16 mouse cellular contexts compared by ENCODE assay signal in the genomic region with DNA sequence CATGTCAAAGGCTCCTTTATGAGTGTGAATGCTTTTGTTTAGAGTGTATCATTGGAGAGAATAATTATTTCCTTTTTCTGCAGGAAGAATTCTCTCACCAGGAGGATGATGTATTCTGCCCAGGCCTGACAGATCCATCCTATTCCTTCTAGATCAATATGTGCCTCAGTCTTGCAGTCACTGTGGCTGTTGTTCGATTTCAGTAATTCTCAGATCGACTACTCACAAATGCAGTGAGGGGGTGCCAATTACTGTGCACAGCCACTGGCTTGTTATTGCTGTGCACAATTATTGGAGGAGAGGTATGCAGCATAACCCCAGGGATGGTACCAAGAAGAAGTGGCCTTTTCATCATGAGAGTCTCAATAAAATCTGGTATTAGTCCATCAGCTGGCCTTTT.
DNase-seq lines count a peak whose midpoint lies in the region; ATAC-seq lines count a peak whose summit lies in the region.
"Had no signal": no experiment of that assay in that cellular context is flagged by ENCODE, and none has a peak within 500 bp of the region (broad histone marks: within the 10 kb centered on the region; RNA-seq: fewer than 3 reads in every experiment).

No protein-coding gene starts in this region.

- no peaks in the 10 kb centered on the region for H3K27me3 ChIP-seq in neural tube, embryonic 12.5 days (replicated peaks)
- no peaks in the 10 kb centered on the region for H3K27me3 ChIP-seq in forebrain, embryonic 16.5 days (replicated peaks; ENCODE audit: control insufficient read depth, insufficient read depth, low read length)
- no peaks in the 10 kb centered on the region for H3K27me3 ChIP-seq in limb, embryonic 15.5 days

- H3K9ac ChIP-seq in neural tube, embryonic 12.5 days: no peak overlapping the region
- no peak overlapping the region for H3K9ac ChIP-seq in forebrain, embryonic 16.5 days (replicated peaks; ENCODE audit: low read depth, low read length)
- no peak overlapping the region for H3K9ac ChIP-seq in limb, embryonic 15.5 days

- H3K27ac ChIP-seq in neural tube, embryonic 12.5 days: 0 out of 2 replicates have a peak overlapping the region, but pooled peaks have one; percentile 32
- peak overlapping the region; percentile 61 for H3K27ac ChIP-seq in forebrain, embryonic 16.5 days (ENCODE audit: low read length)
- peak overlapping the region; percentile 62 for H3K27ac ChIP-seq in limb, embryonic 15.5 days
- H3K27ac ChIP-seq: layer of hippocampus, adult 2 months had no signal

- no peak for ATAC-seq in neural tube, embryonic 12.5 days (ENCODE audit: low FRiP score, low read depth)
- peak; percentile 58; the same call in 1 of the 2 replicates for ATAC-seq in forebrain, embryonic 16.5 days
- no peak for ATAC-seq in limb, embryonic 15.5 days (ENCODE audit: insufficient number of reproducible peaks, low FRiP score, low TSS enrichment, low read depth)
- ATAC-seq: activated CD4-positive, CD25-positive, alpha-beta regulatory T cell, adult 4 months; intestine, embryonic 16.5 days; lung, postnatal 0 days had no signal

- H3K4me2 ChIP-seq in neural tube, embryonic 12.5 days (replicated peaks): no peak overlapping the region
- H3K4me2 ChIP-seq in forebrain, embryonic 16.5 days (ENCODE audit: low read length): no peak overlapping the region
- no peak overlapping the region for H3K4me2 ChIP-seq in limb, embryonic 15.5 days

- H3K4me1 ChIP-seq in neural tube, embryonic 12.5 days: no peaks in the 10 kb centered on the region
- H3K4me1 ChIP-seq in forebrain, embryonic 16.5 days (replicated peaks; ENCODE audit: control insufficient read depth, insufficient read depth, low read length): peaks cover 4% of the 10 kb centered on the region
- peaks cover 6% of the 10 kb centered on the region; the same call in 1 of the 2 replicates for H3K4me1 ChIP-seq in limb, embryonic 15.5 days

- H3K9me3 ChIP-seq in neural tube, embryonic 12.5 days: no peaks in the 10 kb centered on the region
- H3K9me3 ChIP-seq in forebrain, embryonic 16.5 days (ENCODE audit: control insufficient read depth, low read length): no peaks in the 10 kb centered on the region
- no peaks in the 10 kb centered on the region for H3K9me3 ChIP-seq in limb, embryonic 15.5 days

- 70% methylated on average over 2 of the region's 2 CpGs for WGBS in neural tube, embryonic 12.5 days
- 20% methylated on average over 2 of the region's 2 CpGs for WGBS in forebrain, embryonic 16.5 days
- 45% methylated on average over 2 of the region's 2 CpGs for WGBS in limb, embryonic 15.5 days

- no peak for DNase-seq in neural tube, embryonic 10.5 days (ENCODE audit: extremely low spot score, low spot score)
- no peak for DNase-seq in left cerebral cortex, adult 18-20 months (ENCODE audit: low spot score in 2 of 2)
- no peak for DNase-seq in urinary bladder, postnatal 36 days (ENCODE audit: low spot score in 2 of 2)
- no peak for DNase-seq in adrenal gland, postnatal 4 days (ENCODE audit: low spot score in 2 of 2)
- no peak for DNase-seq in ovary, postnatal 36 days (ENCODE audit: low spot score)
- DNase-seq: cerebellum, postnatal 14 days; gastrocnemius, postnatal 36 days; thymus, postnatal 25 days had no signal

- H3K4me3 ChIP-seq in neural tube, embryonic 12.5 days: no peak overlapping the region
- H3K4me3 ChIP-seq in forebrain, embryonic 16.5 days (replicated peaks; ENCODE audit: low read length): no peak overlapping the region
- H3K4me3 ChIP-seq in limb, embryonic 15.5 days: no peak overlapping the region
- H3K4me3 ChIP-seq: erythroblast, embryonic 14.5 days; layer of hippocampus, adult 2 months had no signal

- H3K36me3 ChIP-seq in neural tube, embryonic 12.5 days: no peaks in the 10 kb centered on the region
- no peaks in the 10 kb centered on the region for H3K36me3 ChIP-seq in forebrain, embryonic 16.5 days (ENCODE audit: control insufficient read depth, insufficient read depth)
- H3K36me3 ChIP-seq in limb, embryonic 15.5 days: no peaks in the 10 kb centered on the region
